ENCODE assay signal across 20 mouse cellular contexts in the genomic region with DNA sequence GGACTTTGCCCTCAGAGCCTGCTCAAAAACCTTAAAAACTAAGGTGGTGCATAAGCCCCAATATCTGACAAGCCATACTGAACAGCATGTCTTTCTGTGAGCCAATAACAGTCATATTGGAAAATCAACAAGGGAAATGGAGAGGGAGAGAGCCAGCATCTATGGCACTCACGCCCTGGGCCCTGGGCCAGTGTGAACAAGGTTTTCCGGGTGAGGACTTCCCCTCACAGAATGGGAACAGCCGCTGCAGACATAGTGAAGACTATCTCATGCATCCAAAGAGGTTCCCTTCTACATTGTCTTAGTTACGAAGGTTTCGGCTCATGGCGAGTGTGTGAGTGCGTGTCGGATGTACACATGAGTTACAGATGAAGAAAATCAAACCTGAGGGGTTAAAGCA.
DNase-seq lines count a peak whose midpoint lies in the region; ATAC-seq and TF ChIP-seq lines count a peak whose summit lies in the region.
"Had no signal": no experiment of that assay in that cellular context is flagged by ENCODE, and none has a peak within 500 bp of the region (broad histone marks: within the 10 kb centered on the region; RNA-seq: fewer than 3 reads in every experiment).

No protein-coding gene starts in this region.

- no peaks in the 10 kb centered on the region; the same call in 1 of the 2 replicates for H3K27me3 ChIP-seq in heart, embryonic 10.5 days (ENCODE audit: insufficient read depth, poor library complexity, severe bottlenecking)
- H3K27me3 ChIP-seq: limb, embryonic 12.5 days had no signal

- H3K4me3 ChIP-seq in heart, embryonic 10.5 days: no peak overlapping the region
- H3K4me3 ChIP-seq in lung, adult 2 months (replicated peaks; ENCODE audit: extremely low read depth, low read depth, low read length): no peak overlapping the region
- H3K4me3 ChIP-seq: forebrain, embryonic 10.5 days; layer of hippocampus, adult 2 months; limb, embryonic 12.5 days had no signal

- no peak for TF ChIP-seq CTCF in lung, adult 2 months (IDR thresholded peaks at IDR 0.05; ENCODE audit: insufficient read depth, low read length)

- WGBS in heart, embryonic 10.5 days: 87% methylated on average over 8 of the region's 8 CpGs
- 62% methylated on average over 8 of the region's 8 CpGs for WGBS in lung, adult 2 months

- H3K4me1 ChIP-seq in heart, embryonic 10.5 days: peaks cover 44% of the 10 kb centered on the region
- H3K4me1 ChIP-seq in lung, adult 2 months (ENCODE audit: control insufficient read depth, insufficient read depth, low read length): peaks cover 33% of the 10 kb centered on the region

- TF ChIP-seq POLR2A in lung, adult 2 months (IDR thresholded peaks at IDR 0.05; ENCODE audit: borderline replicate concordance, extremely low read depth, low read depth, low read length): no peak

- H3K36me3 ChIP-seq in heart, embryonic 10.5 days: no peaks in the 10 kb centered on the region
- H3K36me3 ChIP-seq: forebrain, embryonic 10.5 days; limb, embryonic 12.5 days had no signal

- ATAC-seq in frontal cortex, adult (ENCODE audit: low TSS enrichment): no peak
- ATAC-seq: forebrain, postnatal 0 days; hindbrain, postnatal 0 days; intestine, postnatal 0 days; liver, postnatal 0 days had no signal

- peak; percentile 98 for DNase-seq in heart, adult 11 months
- no peak for DNase-seq in heart, embryonic 10.5 days (ENCODE audit: low spot score)
- peak; percentile 75 to 76 for DNase-seq in lung, adult 18-20 months
- DNase-seq in lung, adult 2 months: no peak
- DNase-seq in heart, postnatal 4 days: peak; percentile 40
- DNase-seq in lung, postnatal 4 days: peak; percentile 50 to 77
- DNase-seq in frontal cortex, postnatal 10 days (ENCODE audit: low spot score in 2 of 2): no peak
- DNase-seq: cerebellum, adult 11-12 months; cerebellum, postnatal 14 days; forebrain, postnatal 0 days; kidney, postnatal 10 days; layer of hippocampus, postnatal 36 days; liver, postnatal 0 days; right cerebral cortex, postnatal 4 days had no signal

- no peaks in the 10 kb centered on the region for H3K9me3 ChIP-seq in heart, embryonic 10.5 days
- H3K9me3 ChIP-seq: forebrain, embryonic 10.5 days; limb, embryonic 12.5 days had no signal

- H3K27ac ChIP-seq in heart, embryonic 10.5 days: no peak overlapping the region; the same call in 1 of the 2 replicates
- H3K27ac ChIP-seq: forebrain, embryonic 10.5 days; hindbrain, postnatal 0 days; layer of hippocampus, adult 2 months; limb, embryonic 12.5 days had no signal

Comparison
In these comparisons a context has a peak if more than half of its experiments do, and no peak if none do; other contexts are left out.
1. DNase-seq: peak in heart, adult 11 months (single experiment), lung, adult 18-20 months (2 of 2), heart, postnatal 4 days (single experiment) and lung, postnatal 4 days (2 of 2); none in heart, embryonic 10.5 days (single experiment), lung, adult 2 months (single experiment) and frontal cortex, postnatal 10 days (0 of 2).